Mouse (Mus musculus): Measurements from ENCODE around the gene Sox14. TPM values are rescaled to one million over a fixed set of nuclear protein-coding genes. Genes with fewer than 3 reads are reported as not detected.

The Sox14 gene
- total RNA-seq, 1 experiment from 2014 or later = not detected

DNA sequence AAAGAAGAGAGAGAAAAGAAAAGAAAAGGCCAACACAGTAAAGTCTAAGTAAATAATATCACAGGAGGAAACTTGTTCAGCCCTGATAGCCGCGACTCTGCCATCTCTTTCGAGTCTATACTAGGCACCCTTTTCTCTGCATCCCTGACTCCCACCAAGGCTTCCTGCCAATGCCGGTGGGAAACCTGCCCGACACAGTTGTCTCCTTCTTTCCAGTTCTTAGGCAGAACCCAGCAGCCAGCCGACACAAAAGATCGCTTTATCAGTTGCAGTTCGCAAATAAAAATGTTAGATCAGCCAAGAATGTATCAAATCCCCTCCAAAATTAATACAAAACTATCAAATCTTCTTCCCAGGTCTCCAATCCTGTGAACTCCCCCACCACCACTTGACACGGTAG is 13.0 kb downstream of the Sox14 start:
- no peak for ATAC-seq (replicated peaks in 1 of 2; ENCODE audit: insufficient read depth in 1 of 2, low FRiP score in 2 of 2, low TSS enrichment in 1 of 2, low read depth in 1 of 2, poor library complexity in 2 of 2, severe bottlenecking in 2 of 2)

DNA sequence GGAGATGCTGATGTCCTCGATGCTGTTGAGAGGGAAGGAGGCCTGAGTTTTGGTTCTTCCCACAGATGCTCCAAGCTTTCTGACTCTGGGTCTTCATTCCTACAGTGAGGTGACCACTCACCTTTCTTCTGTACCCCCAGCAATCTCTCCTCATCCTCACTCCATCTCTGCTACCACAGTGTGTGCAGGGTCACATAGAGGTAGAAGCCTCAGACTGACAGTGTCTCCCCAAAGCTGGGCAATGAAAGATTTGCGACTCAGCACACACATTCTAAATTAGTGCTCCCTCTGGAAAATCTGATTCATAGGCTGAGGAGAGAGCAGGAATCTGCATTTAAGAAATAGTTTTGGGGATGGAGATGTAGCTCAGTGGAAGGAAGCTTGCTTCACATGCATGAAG is 21.5 kb downstream of the Sox14 start:
- ATAC-seq (replicated peaks in 1 of 2; ENCODE audit: insufficient read depth in 1 of 2, low FRiP score in 2 of 2, low TSS enrichment in 1 of 2, low read depth in 1 of 2, poor library complexity in 2 of 2, severe bottlenecking in 2 of 2) = no peak

DNA sequence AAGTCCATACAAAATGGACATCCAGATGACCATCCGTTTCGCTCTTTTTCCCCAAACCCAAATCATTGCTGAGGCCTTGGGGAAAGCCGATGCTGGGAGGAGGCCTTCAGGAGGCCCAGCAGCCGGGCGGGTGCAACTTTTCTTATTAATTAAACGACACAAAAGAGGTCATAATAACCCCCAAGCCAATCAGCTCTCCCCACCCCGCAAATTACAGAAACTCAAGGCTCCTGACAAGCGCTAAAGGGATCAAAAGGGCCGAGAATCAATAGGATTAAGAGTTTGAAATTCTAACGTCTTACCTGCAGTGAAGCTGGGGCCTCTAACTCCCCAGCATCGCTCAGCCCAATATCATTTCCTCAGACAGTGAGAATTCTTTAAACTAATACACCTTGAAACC is 22.6 kb downstream of the Sox14 start:
- ATAC-seq (replicated peaks in 1 of 2; ENCODE audit: insufficient read depth in 1 of 2, low FRiP score in 2 of 2, low TSS enrichment in 1 of 2, low read depth in 1 of 2, poor library complexity in 2 of 2, severe bottlenecking in 2 of 2) = no peak

DNA sequence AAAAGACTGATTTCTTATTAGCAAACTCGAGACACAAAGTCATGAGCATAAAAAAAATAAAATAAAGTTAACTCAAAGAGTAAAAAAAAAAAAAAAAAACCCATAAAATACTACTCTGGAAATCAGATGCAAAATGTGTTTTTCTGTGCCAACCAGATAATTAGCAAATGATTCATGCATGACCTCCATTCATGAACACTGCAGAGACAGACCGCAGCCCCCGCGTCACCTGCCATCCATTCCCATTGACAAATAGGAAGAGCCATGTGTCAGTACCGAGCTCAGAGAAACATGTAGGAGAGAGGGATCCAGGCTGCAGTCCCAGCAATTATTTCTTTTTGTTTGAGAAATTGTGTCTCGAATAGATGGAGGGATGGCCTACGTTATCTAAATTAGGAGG is 25.6 kb downstream of the Sox14 start:
- no peak for ATAC-seq (replicated peaks in 1 of 2; ENCODE audit: insufficient read depth in 1 of 2, low FRiP score in 2 of 2, low TSS enrichment in 1 of 2, low read depth in 1 of 2, poor library complexity in 2 of 2, severe bottlenecking in 2 of 2)

DNA sequence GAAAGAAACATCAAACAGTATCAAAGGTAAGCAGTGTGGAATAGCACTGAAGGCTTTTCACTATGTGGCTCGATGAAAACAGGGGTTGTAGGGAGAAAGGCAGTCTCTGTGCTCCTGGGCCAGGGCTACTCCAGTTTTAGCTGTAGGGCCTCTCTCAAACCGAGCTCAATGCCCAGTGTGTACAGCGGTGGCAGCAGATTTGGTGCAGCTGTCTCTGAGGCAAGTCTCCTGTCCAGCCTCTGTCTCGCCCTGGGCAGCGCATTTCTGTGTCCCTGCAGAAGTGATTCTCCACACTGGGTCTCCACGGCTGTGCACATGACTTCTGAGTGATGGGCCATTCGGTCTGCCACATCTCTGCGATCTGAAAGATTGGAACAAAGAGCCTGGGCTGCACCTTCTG is 27.6 kb downstream of the Sox14 start:
- ATAC-seq (replicated peaks in 1 of 2; ENCODE audit: insufficient read depth in 1 of 2, low FRiP score in 2 of 2, low TSS enrichment in 1 of 2, low read depth in 1 of 2, poor library complexity in 2 of 2, severe bottlenecking in 2 of 2) = no peak

DNA sequence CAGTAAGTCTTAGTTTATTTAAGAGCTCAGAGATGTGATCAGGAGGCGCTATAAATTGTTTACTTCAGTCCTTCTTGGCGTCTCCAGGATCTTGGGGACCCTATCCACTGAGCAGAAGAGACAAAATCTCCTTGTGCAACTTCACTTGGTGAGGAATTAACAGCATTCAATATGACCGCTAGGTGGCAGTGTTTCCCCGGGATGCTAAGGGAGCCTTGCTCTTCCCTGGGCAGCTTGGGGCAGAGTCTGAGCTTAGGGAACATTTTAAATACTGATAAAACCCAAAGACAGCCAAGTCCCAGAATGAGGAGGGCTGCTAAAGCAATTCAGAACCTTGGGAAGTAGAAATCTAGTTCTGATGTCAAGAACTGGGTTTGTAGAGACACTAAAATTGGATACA is 29.1 kb downstream of the Sox14 start:
- peak; percentile 46 to 48; a peak in 1 of 4 replicates for ATAC-seq (replicated peaks in 1 of 2; ENCODE audit: insufficient read depth in 1 of 2, low FRiP score in 2 of 2, low TSS enrichment in 1 of 2, low read depth in 1 of 2, poor library complexity in 2 of 2, severe bottlenecking in 2 of 2)

DNA sequence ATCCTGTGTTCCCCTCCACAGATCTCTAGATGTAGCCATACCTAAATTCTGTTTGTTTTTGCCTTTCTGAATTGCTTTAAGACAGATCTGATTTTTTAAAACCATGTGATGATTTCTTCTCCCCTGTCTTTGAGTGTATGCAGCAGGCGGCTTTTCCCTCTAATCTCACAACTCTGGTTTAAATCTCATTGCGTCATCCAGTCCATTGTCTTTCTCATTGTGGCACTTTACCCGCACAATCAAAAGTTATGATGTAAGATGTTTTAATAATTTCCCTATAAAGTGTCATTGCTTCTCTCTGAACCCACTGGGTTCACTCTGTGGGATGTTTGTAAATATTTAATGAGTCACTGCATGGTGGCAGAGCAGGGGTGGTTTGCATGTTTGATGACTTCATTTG is 36.6 kb downstream of the Sox14 start:
- ATAC-seq (replicated peaks in 1 of 2; ENCODE audit: insufficient read depth in 1 of 2, low FRiP score in 2 of 2, low TSS enrichment in 1 of 2, low read depth in 1 of 2, poor library complexity in 2 of 2, severe bottlenecking in 2 of 2) = no peak

DNA sequence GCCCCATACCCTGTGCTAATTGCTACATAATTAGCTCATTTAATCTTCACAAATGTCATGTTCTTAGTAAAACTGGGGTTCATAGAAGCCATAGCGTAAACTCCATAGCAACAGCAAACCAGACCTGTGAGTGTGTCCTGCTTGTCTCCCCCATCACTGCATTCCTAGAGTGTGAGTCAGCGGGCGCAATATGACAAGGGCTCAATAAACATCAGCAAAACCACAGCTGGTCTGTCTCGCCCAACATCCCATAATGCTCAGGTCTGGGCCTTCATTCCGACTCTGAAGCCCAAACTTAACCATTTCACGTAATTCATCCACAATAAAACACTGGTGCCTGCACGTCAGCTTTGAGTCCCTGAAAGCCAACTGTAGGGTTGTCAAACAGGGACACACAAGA is 37.1 kb downstream of the Sox14 start:
- no peak for ATAC-seq (replicated peaks in 1 of 2; ENCODE audit: insufficient read depth in 1 of 2, low FRiP score in 2 of 2, low TSS enrichment in 1 of 2, low read depth in 1 of 2, poor library complexity in 2 of 2, severe bottlenecking in 2 of 2)

DNA sequence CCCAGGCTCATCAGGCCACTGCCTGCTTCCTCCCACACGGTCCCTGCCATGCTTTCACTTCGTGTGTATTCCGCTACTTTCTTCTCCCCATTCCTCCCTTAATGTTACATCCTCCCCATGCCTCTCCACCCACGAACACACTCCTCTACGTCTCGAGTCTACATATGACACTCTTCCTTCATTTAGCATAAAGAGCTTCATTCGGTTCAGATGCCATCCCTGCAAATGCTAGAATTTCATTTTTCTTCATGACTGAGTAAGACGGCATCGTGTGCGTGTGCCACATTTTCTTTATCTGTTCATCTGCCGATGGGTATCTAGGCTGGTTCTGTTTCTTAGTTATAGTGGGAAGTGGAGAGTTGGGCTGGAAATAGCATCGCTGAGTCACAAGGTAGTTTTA is 39.3 kb downstream of the Sox14 start:
- ATAC-seq (replicated peaks in 1 of 2; ENCODE audit: insufficient read depth in 1 of 2, low FRiP score in 2 of 2, low TSS enrichment in 1 of 2, low read depth in 1 of 2, poor library complexity in 2 of 2, severe bottlenecking in 2 of 2) = no peak

DNA sequence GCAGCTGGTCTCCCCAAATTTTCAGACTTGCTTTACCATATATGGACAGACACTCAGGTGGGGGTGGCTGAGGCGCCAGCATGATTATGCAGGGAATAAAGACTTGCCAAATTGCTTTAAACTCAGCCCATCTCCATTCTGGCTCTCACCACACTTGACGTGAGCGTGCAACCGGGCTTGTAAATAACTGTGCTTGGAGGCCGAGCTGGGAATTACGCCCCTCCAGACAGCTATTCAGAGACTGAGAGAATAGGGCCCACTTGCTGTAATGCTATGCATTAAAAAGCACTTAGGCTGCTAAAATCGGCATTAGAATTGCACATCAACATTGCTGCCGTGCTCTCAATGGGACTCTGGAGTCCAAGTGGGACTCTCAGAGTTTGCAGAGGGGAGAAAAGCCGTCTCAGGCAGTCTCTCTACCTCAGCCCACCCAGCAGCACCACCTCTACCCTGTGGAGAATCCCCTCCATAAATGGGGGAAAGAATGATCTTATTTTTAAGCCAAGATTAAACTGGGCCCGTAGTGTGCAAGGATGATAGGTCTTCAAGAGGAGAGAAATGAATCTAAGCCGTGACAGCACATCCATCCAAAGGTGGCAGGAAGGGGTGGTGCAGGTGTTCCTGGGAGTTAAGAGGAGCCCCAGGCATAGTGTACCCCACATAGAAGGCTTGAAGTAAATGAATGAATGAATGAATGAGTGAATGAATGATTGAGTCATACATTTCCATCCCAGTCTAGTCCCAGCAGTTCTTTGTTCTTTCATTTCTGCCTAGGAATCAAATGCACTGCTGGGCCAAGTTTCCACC is 40.1 kb downstream of the Sox14 start:
- no peak for ATAC-seq (replicated peaks in 1 of 2; ENCODE audit: insufficient read depth in 1 of 2, low FRiP score in 2 of 2, low TSS enrichment in 1 of 2, low read depth in 1 of 2, poor library complexity in 2 of 2, severe bottlenecking in 2 of 2)

Other genes starting within 250 kb of the Sox14 start
- 0.06 TPM in 1 of 2 replicates, not detected in the other for gene Dzip1l, start 246.7 kb downstream of the Sox14 start, total RNA-seq (2017)
- gene Cldn18, start 158.9 kb downstream of the Sox14 start, total RNA-seq (2017) = not detected in 2 replicates